Mouse (Mus musculus) heart, adult 2 months (tissue): ENCODE results near the gene Mosmo.

Experiments used
- CTCF ChIP-seq: fragments of 200-600 bp; IDR thresholded peaks from 2 replicates; pipeline ENCODE4 v1.8.1; 2022; ENCODE audit warnings: antibody characterized with exemption, mild to moderate bottlenecking, moderate library complexity
- POLR2A ChIP-seq: fragments of 200-500 bp; IDR thresholded peaks from 2 replicates; pipeline ENCODE4 v1.6.1; 2011; ENCODE audit warnings: mild to moderate bottlenecking, low read depth, low read length, control low read depth; ENCODE audit not compliant: insufficient read depth

DNA sequence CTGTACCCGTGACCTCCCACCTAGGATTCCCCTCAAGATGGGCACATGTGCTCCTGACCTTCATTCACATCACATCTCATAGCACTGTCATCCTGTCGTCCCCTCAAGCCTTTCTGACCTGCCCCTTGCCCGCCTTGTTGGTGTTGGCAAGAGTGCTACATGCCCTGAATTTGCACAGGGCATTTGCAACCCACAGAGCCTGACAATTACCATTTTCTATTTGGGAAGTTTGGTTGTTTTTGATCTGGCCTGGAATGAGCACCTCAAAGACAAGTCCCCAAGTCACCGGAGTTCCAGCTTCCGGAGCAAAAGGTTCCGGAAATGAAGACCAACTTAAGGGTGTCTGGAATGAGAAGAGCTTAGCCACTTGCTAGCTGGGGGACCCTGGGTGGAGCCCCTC is 61.6 kb downstream of the Mosmo start, which contains the start of gene Vwa3a:
- no peak for TF ChIP-seq CTCF
- TF ChIP-seq POLR2A, result no peak
